Mouse (Mus musculus): ENCODE results near the gene Pipox. TPM values are rescaled to one million over a fixed set of nuclear protein-coding genes. Genes with fewer than 3 reads are reported as not detected.

Gene Pipox
- polyA plus RNA-seq (2014; fragmentation: Nextera tagmentation; extraction: Ambion mirVana): 7.6 and 8.6 TPM in 2 replicates

DNA sequence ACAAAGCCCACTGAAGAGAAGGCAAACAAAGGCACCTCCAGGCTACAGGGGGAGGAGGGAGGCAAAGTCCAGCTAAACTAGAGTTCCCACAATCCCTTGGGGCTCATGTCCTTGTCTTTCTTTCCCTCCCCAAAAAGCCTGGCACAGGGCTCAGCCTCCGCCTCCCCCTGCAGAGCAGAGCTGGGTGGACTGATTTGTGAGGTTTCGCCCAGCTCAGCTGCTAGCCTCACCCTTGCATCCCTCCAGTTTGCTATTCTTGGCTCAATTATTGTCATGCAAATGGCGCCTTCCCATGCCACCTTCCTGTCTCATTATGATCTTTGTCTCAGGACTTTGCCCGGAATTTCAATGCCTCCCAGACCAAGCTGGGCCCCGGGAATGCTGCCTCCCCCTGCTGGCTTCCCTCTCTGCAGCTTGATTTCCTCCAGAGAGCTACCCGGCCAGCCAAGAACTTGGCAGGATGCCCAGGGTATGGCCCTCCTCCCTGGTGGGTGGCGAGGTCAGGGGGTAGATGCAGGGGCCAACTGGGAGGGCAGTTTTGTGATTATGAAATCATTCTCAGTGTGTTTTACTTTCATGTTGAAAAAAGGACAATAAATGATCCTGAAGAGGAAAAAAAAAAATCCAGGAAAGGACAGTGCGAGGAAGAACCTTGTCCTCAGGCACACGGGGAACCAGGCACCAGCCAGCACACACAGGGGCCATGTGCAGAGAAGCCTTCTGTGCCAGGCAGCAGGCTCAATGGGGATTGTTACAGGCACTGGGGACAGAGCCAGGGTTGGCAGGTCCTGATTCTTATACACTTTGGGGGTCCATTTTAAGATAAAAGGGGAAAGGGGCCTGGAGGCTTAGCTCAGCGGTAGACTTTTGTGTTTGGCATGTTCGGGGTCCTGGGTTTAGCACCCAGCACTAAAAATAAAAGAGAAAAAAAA, at the start of gene Pipox:
Gene Pipox (minus strand): TSS at position 310 of the 932 bp plus-strand sequence.
- peaks cover 12% of the 10 kb centered on the region for H3K27me3 ChIP-seq (ENCODE audit: control insufficient read depth, insufficient read depth, low read length)
- H3K9ac ChIP-seq (ENCODE audit: low read depth, low read length): peak within 1 kb of the TSS; percentile 55
- WGBS: 14% methylated on average over 11 of the region's 11 CpGs
- peak within 1 kb of the TSS; percentile 30 for H3K4me2 ChIP-seq (replicated peaks; ENCODE audit: low read depth, low read length)
- no peaks in the 10 kb centered on the region for H3K9me3 ChIP-seq (ENCODE audit: control insufficient read depth, low read length)
- H3K36me3 ChIP-seq (ENCODE audit: control insufficient read depth, insufficient read depth, low read length): no peaks in the 10 kb centered on the region
- ATAC-seq (ENCODE audit: low FRiP score) (peak; percentile 91), DNase-seq (ENCODE audit: low spot score) (peak; percentile 84)
- H3K4me1 ChIP-seq (replicated peaks; ENCODE audit: control insufficient read depth, insufficient read depth, low read length): peaks cover 32% of the 10 kb centered on the region
- H3K27ac ChIP-seq (ENCODE audit: low read depth, low read length): peak within 1 kb of the TSS; percentile 90
- H3K4me3 ChIP-seq (ENCODE audit: low read depth, low read length): peak within 1 kb of the TSS; percentile 13

DNA sequence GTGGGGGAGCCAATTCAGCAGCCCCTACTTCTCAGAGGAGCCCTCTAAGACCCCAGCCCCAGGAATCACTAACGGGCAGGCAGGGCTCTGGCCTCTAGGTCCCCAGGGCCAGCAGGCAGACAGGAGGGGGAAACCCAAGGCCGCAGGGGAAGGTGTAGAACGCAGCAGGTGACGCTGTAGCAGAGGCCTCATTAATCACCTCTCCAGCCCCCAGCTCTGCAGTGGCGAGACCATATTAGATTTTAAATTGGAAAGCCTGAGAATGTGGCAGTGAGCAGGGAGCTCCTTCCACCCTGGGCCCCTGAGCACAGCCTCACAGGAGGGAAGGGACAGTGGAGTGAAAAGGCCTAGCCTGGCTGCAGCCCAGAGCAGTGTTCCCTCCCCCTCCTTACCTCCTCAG, 48.3 kb upstream of the Pipox start:
- Histone ChIP-seq H3K36me3 (ENCODE audit: control insufficient read depth, insufficient read depth, low read length) (no peaks in the 10 kb centered on the region), H3K9ac (ENCODE audit: low read depth, low read length) (no peak overlapping the region), H3K27me3 (ENCODE audit: control insufficient read depth, insufficient read depth, low read length) (peaks cover 9% of the 10 kb centered on the region; the same call in 1 of the 2 replicates), H3K27ac (ENCODE audit: low read depth, low read length) (peak overlapping the region; percentile 65; the same call in 1 of the 2 replicates), H3K4me3 (ENCODE audit: low read depth, low read length) (no peak overlapping the region), H3K4me1 (replicated peaks; ENCODE audit: control insufficient read depth, insufficient read depth, low read length) (peaks cover 10% of the 10 kb centered on the region), H3K4me2 (replicated peaks; ENCODE audit: low read depth, low read length) (no peak overlapping the region), H3K9me3 (ENCODE audit: control insufficient read depth, low read length) (no peaks in the 10 kb centered on the region)
- no peak for DNase-seq (ENCODE audit: low spot score)
- peak; percentile 59 for ATAC-seq (ENCODE audit: low FRiP score)
- WGBS: 19% methylated on average over 5 of the region's 5 CpGs

DNA sequence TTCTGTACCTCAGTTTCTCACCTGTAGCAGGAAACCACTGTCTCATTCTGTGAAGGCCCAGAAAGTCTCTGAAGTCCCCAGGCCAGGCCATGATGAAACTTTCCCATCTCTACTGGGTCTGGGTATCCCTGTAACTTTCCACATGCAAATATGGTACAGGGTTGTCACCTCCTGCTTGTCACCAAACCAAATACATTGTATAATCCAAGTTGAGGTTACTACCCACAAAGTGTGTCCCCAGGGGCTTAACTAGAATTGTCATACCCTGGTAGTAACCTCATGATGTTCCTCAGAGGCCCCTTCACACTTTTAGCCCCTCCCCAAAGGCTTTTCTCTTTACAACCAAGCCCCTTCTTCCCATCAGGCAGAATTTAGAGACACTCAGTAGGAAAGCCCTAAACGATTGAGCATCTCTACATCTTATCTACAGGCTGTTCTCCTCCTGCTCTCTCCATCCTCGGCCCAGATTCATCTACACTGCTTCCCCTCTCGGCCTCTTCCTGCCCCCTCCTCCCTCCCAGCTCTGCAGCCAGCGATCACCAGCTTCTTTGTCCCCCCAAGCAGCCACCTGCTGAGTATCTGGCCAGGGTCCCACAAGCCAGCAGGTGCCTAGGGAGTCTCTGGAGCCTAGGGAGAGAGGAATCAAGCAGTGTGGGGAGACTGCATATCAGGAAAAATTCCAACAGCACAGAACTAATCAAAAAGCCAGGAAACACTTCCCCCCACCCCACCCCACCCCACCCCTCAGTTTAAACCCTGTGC, 43.9 kb upstream of the Pipox start:
- no peak for ATAC-seq (ENCODE audit: low FRiP score)
- Histone ChIP-seq H3K4me3 (ENCODE audit: low read depth, low read length) (no peak overlapping the region), H3K36me3 (ENCODE audit: control insufficient read depth, insufficient read depth, low read length) (no peaks in the 10 kb centered on the region), H3K9ac (ENCODE audit: low read depth, low read length) (no peak overlapping the region), H3K4me1 (replicated peaks; ENCODE audit: control insufficient read depth, insufficient read depth, low read length) (peaks cover 11% of the 10 kb centered on the region), H3K9me3 (ENCODE audit: control insufficient read depth, low read length) (no peaks in the 10 kb centered on the region), H3K4me2 (replicated peaks; ENCODE audit: low read depth, low read length) (no peak overlapping the region), H3K27ac (ENCODE audit: low read depth, low read length) (no peak overlapping the region), H3K27me3 (ENCODE audit: control insufficient read depth, insufficient read depth, low read length) (peaks cover 27% of the 10 kb centered on the region)
- DNase-seq (ENCODE audit: low spot score): no peak
- WGBS: 18% methylated on average over 4 of the region's 4 CpGs

DNA sequence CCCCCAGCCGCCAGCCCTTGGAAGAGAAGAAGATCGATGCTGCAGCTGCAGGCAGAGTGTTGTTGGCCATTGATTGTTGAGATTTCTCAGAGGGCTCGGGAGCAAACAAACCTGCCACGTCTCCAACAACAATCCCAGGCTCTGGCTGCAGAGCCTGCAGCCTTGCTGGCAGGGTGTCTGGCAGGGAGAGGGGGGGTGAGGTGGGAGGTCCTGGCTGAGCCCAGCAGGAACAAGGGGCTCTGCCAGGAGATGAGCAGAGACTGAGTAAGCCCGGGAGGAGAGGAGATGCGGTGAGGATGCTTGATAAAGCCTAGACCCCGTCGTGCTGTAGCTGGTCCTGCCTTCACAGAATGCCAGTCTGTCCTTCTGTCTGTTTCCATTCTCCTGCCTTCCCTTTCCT, 43.0 kb upstream of the Pipox start:
- no peak overlapping the region; the same call in 1 of the 2 replicates for H3K4me2 ChIP-seq (replicated peaks; ENCODE audit: low read depth, low read length)
- no peak for ATAC-seq (ENCODE audit: low FRiP score)
- 0 out of 2 replicates have a peak overlapping the region, but pooled peaks have one; percentile 4 for H3K27ac ChIP-seq (ENCODE audit: low read depth, low read length)
- no peaks in the 10 kb centered on the region for H3K36me3 ChIP-seq (ENCODE audit: control insufficient read depth, insufficient read depth, low read length)
- no peak for DNase-seq (ENCODE audit: low spot score)
- peaks cover 37% of the 10 kb centered on the region for H3K27me3 ChIP-seq (ENCODE audit: control insufficient read depth, insufficient read depth, low read length)
- WGBS: 5% methylated on average over 8 of the region's 8 CpGs
- no peaks in the 10 kb centered on the region for H3K9me3 ChIP-seq (ENCODE audit: control insufficient read depth, low read length)
- no peak overlapping the region for H3K9ac ChIP-seq (ENCODE audit: low read depth, low read length)
- H3K4me1 ChIP-seq (replicated peaks; ENCODE audit: control insufficient read depth, insufficient read depth, low read length): peaks cover 4% of the 10 kb centered on the region
- H3K4me3 ChIP-seq (ENCODE audit: low read depth, low read length): no peak overlapping the region

DNA sequence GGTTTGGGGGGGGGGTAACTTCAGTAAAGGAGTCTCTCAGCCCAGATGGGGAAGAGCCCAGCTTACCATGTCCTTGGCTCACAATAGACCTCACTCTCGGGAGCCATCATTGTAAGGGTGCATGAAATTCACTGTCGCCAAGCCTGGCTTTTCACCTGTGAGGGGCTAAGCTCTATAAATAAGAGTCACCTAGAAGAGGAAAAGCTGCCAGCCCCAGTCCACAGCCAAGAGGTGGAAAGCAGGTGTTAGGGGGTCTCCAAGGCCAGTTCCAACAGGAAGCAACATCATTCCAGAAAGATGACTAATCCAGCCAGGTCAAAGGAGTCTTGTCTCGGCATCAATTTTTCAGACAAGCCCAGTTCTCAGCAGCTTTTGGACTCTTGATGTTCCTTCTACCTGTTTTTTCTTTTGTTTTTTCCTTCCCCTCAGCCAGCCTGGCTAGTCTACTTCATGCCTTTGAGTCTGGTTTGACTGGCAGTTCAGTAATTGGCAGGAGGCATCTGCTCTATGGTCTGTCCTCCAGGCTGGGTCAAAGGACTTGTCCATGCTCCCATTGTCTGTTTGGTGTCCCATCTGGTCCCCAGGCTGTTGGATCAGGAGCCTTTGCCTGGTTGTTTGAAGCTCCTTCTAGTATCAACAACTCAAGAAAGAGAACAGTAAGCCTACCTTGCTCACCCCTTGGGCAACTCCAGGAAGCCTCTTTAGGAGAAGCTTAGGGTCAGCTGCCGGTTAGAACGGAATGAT, 40.8 kb upstream of the Pipox start:
- H3K4me3 ChIP-seq (ENCODE audit: low read depth, low read length): no peak overlapping the region
- ATAC-seq (ENCODE audit: low FRiP score): no peak
- 61% methylated on average over 5 of the region's 5 CpGs for WGBS

DNA sequence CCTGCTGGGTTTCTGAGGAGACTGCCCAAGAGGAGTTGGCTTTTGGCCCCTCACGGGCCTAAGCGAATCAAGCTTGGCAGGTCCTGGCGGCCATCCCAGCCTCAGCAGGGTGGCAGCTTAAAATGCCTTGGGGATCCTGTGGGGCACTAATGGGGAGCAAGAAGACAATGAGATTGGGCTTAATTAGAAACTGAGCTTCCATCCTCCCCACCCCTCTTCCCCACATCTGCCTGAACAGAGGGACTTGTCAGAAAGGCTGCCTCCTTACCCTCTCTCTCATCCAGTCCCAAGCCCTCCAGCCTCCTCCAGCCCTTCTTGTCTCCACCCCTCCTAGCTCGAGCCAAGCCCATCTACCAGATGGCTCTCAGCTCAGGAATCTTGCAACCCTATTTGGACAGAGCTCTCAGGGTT, 40.2 kb upstream of the Pipox start:
- DNase-seq (ENCODE audit: low spot score) (no peak), ATAC-seq (ENCODE audit: low FRiP score) (no peak)
- Histone ChIP-seq H3K9me3 (ENCODE audit: control insufficient read depth, low read length) (no peaks in the 10 kb centered on the region), H3K27me3 (ENCODE audit: control insufficient read depth, insufficient read depth, low read length) (peaks cover 48% of the 10 kb centered on the region), H3K27ac (ENCODE audit: low read depth, low read length) (0 out of 2 replicates have a peak overlapping the region, but pooled peaks have one; percentile 24), H3K4me1 (replicated peaks; ENCODE audit: control insufficient read depth, insufficient read depth, low read length) (peaks cover 6% of the 10 kb centered on the region), H3K4me3 (ENCODE audit: low read depth, low read length) (no peak overlapping the region), H3K4me2 (replicated peaks; ENCODE audit: low read depth, low read length) (0 out of 2 replicates have a peak overlapping the region, but pooled peaks have one; percentile 11), H3K9ac (ENCODE audit: low read depth, low read length) (no peak overlapping the region), H3K36me3 (ENCODE audit: control insufficient read depth, insufficient read depth, low read length) (no peaks in the 10 kb centered on the region)
- 6% methylated on average over 4 of the region's 4 CpGs for WGBS

More for the DNA sequence above, 40.8 kb upstream of the Pipox start:
- DNase-seq (ENCODE audit: low spot score): no peak
- Histone ChIP-seq H3K27me3 (ENCODE audit: control insufficient read depth, insufficient read depth, low read length) (peaks cover 48% of the 10 kb centered on the region), H3K4me2 (replicated peaks; ENCODE audit: low read depth, low read length) (no peak overlapping the region), H3K4me1 (replicated peaks; ENCODE audit: control insufficient read depth, insufficient read depth, low read length) (peaks cover 6% of the 10 kb centered on the region), H3K27ac (ENCODE audit: low read depth, low read length) (0 out of 2 replicates have a peak overlapping the region, but pooled peaks have one; percentile 24), H3K36me3 (ENCODE audit: control insufficient read depth, insufficient read depth, low read length) (no peaks in the 10 kb centered on the region), H3K9me3 (ENCODE audit: control insufficient read depth, low read length) (no peaks in the 10 kb centered on the region), H3K9ac (ENCODE audit: low read depth, low read length) (no peak overlapping the region)

DNA sequence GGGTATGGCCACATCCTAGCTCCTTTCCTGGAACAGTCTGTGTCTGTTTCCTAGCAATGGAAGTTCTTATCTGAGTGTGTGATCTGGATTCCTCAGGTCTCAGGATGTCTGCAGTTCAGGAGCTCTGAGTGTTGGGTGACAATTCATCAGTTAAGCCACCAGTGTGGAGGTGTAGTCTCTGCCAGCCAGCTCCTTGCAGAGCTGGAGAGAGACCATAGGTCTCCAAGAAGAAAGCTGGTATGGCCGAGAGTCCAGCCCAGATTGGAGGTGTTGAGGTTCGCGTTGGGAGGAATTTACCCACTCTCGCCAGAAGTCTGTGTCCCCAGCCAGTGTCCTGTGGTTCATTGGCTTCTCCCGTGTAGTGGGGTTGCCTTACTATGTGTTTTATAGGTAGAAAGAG, 38.7 kb upstream of the Pipox start:
- Histone ChIP-seq H3K4me2 (replicated peaks; ENCODE audit: low read depth, low read length) (peak overlapping the region; percentile 100), H3K4me3 (ENCODE audit: low read depth, low read length) (0 out of 2 replicates have a peak overlapping the region, but pooled peaks have one; percentile 1)
- no peak for ATAC-seq (ENCODE audit: low FRiP score)

More for the DNA sequence above, 38.7 kb upstream of the Pipox start:
- H3K9ac ChIP-seq (ENCODE audit: low read depth, low read length): no peak overlapping the region
- WGBS: 42% methylated on average over 5 of the region's 5 CpGs
- peaks cover 52% of the 10 kb centered on the region for H3K27me3 ChIP-seq (ENCODE audit: control insufficient read depth, insufficient read depth, low read length)
- no peak for DNase-seq (ENCODE audit: low spot score)
- no peaks in the 10 kb centered on the region for H3K36me3 ChIP-seq (ENCODE audit: control insufficient read depth, insufficient read depth, low read length)
- H3K4me1 ChIP-seq (replicated peaks; ENCODE audit: control insufficient read depth, insufficient read depth, low read length): peaks cover 6% of the 10 kb centered on the region
- H3K27ac ChIP-seq (ENCODE audit: low read depth, low read length): no peak overlapping the region
- H3K9me3 ChIP-seq (ENCODE audit: control insufficient read depth, low read length): no peaks in the 10 kb centered on the region

Data from hindbrain, embryonic 11.5 days (tissue).